Mouse (Mus musculus) midbrain, embryonic 11.5 days (tissue): Measurements from ENCODE around the gene P2ry14. TPM values are rescaled to one million over a fixed set of nuclear protein-coding genes. Genes with fewer than 3 reads are reported as not detected.
A peak's percentile ranks its signal among the peaks of the same experiment; 100 is the strongest.
"Not testable (repeated sequence)": the region's sequence is repeated elsewhere in the genome, so short reads cannot be mapped to it uniquely, and the experiment has no call there.

ENCODE experiments used
- ATAC-seq: fragments of 200-750 bp; cut with Nextera tagmentation; 2 replicates; pipeline ENCODE4 v1.8.0; 2017; ENCODE audit warnings: moderate TSS enrichment, moderate library complexity; ENCODE audit not compliant: low FRiP score
- DNase-seq: peaks from one replicate; pipeline ENCODE4 v3.0.0; 2015; ENCODE audit warnings: low spot score; ENCODE audit errors: missing footprints
- H3K27ac ChIP-seq: fragments of 300-500 bp; sonication (generic); 2 replicates; pipeline ENCODE4 v1.5.1; 2014; ENCODE audit warnings: low read depth, low read length
- H3K27me3 ChIP-seq: fragments of 300-500 bp; sonication (generic); 2 replicates; pipeline ENCODE4 v1.6.1; 2014; ENCODE audit warnings: mild to moderate bottlenecking, low read length, moderate library complexity, mixed read lengths; ENCODE audit not compliant: control insufficient read depth, insufficient read depth
- H3K36me3 ChIP-seq: fragments of 300-500 bp; sonication (generic); 2 replicates; pipeline ENCODE4 v1.6.1; 2014; ENCODE audit warnings: mild to moderate bottlenecking, low read length, moderate library complexity, mixed read lengths; ENCODE audit not compliant: control insufficient read depth, insufficient read depth
- H3K4me1 ChIP-seq: fragments of 300-500 bp; sonication (generic); 2 replicates; pipeline ENCODE4 v1.6.1; 2014; ENCODE audit warnings: low read length; ENCODE audit not compliant: control insufficient read depth, insufficient read depth
- H3K4me2 ChIP-seq: fragments of 300-500 bp; sonication (generic); 2 replicates; pipeline ENCODE4 v1.6.1; 2014; ENCODE audit warnings: mild to moderate bottlenecking, moderate library complexity
- H3K4me3 ChIP-seq: fragments of 300-500 bp; sonication (generic); 2 replicates; pipeline ENCODE4 v1.5.1; 2014; ENCODE audit warnings: low read depth, low read length
- H3K9ac ChIP-seq: fragments of 300-500 bp; sonication (generic); 2 replicates; pipeline ENCODE4 v1.6.1; 2014; ENCODE audit warnings: low read length
- H3K9me3 ChIP-seq: fragments of 300-500 bp; sonication (generic); 2 replicates; pipeline ENCODE4 v1.6.1; 2016; ENCODE audit warnings: low read length; ENCODE audit not compliant: control insufficient read depth
- WGBS: fragments of 180-500 bp; shearing (Covaris S2); extraction: QIAGEN DNeasy Blood & Tissue Kit; methylation state at CpG from one replicate; pipeline ENCODE4 v1.1.7; 2014; 5-methylcytosine and 5-hydroxymethylcytosine counted together
- polyA plus RNA-seq: library from polyadenylated mRNA; unstranded; fragments of >200 nt; fragmentation: Nextera tagmentation; extraction: Ambion mirVana; gene quantifications from 2 replicates; pipeline ENCODE4 v1.2.1, GENCODE M21; 2014

Gene P2ry14
- polyA plus RNA-seq, 1 experiment from 2014 or later, result 1.4 TPM

- no peak overlapping the region for H3K4me2 ChIP-seq
- H3K9me3 ChIP-seq, result no peaks in the 10 kb centered on the region
- H3K27ac ChIP-seq, result no peak overlapping the region
- no peaks in the 10 kb centered on the region for H3K36me3 ChIP-seq
- H3K4me1 ChIP-seq, result 0 out of 2 replicates have a peak, but pooled peaks cover 2% of the 10 kb centered on the region
- no peak overlapping the region for H3K4me3 ChIP-seq
- DNase-seq, result peak; percentile 59
- no peak for ATAC-seq
- H3K27me3 ChIP-seq, result no peaks in the 10 kb centered on the region
- no peak overlapping the region for H3K9ac ChIP-seq
- 73% methylated on average over 5 of the region's 5 CpGs for WGBS
Measured at GRCm38 (mm10) chr3:59125022-59125421, 28.4 kb downstream of the P2ry14 start.

GRCm38 (mm10) chr3:59121780-59122449, 31.5 kb downstream of the P2ry14 start:
- Histone ChIP-seq H3K27ac (no peak overlapping the region), H3K4me1 (0 out of 2 replicates have a peak, but pooled peaks cover 2% of the 10 kb centered on the region), H3K27me3 (no peaks in the 10 kb centered on the region), H3K9me3 (no peaks in the 10 kb centered on the region), H3K4me2 (no peak overlapping the region), H3K9ac (no peak overlapping the region), H3K4me3 (no peak overlapping the region), H3K36me3 (no peaks in the 10 kb centered on the region)
- DNase-seq, result peak; percentile 81
- 65% methylated on average over 7 of the region's 7 CpGs for WGBS
- ATAC-seq, result peak; percentile 16; the same call in 1 of the 2 replicates

GRCm38 (mm10) chr3:59121067-59121730, 32.2 kb downstream of the P2ry14 start:
- H3K9ac ChIP-seq, result no peak overlapping the region
- H3K27ac ChIP-seq, result no peak overlapping the region
- H3K4me2 ChIP-seq, result no peak overlapping the region
- DNase-seq (peak; percentile 85), ATAC-seq (peak; percentile 43)
- H3K4me3 ChIP-seq, result no peak overlapping the region
- no peaks in the 10 kb centered on the region for H3K9me3 ChIP-seq
- H3K36me3 ChIP-seq, result no peaks in the 10 kb centered on the region
- no peaks in the 10 kb centered on the region for H3K27me3 ChIP-seq
- WGBS, result 30% methylated on average over 7 of the region's 7 CpGs
- 0 out of 2 replicates have a peak, but pooled peaks cover 2% of the 10 kb centered on the region for H3K4me1 ChIP-seq

GRCm38 (mm10) chr3:59113973-59114517, 39.4 kb downstream of the P2ry14 start:
- Histone ChIP-seq H3K4me3 (no peak overlapping the region), H3K4me2 (no peak overlapping the region), H3K4me1 (no peaks in the 10 kb centered on the region), H3K27me3 (no peaks in the 10 kb centered on the region), H3K27ac (no peak overlapping the region), H3K36me3 (no peaks in the 10 kb centered on the region), H3K9ac (no peak overlapping the region), H3K9me3 (no peaks in the 10 kb centered on the region)
- DNase-seq, result peak; percentile 28
- 87% methylated on average over 8 of the region's 8 CpGs for WGBS
- ATAC-seq, result no peak

- DNase-seq, H3K9me3 ChIP-seq, H3K4me2 ChIP-seq, H3K27ac ChIP-seq, H3K9ac ChIP-seq, H3K27me3 ChIP-seq, H3K36me3 ChIP-seq, ATAC-seq, H3K4me1 ChIP-seq, H3K4me3 ChIP-seq: not testable (repeated sequence)
- WGBS, result 93% methylated on average over 4 of the region's 4 CpGs
Measured at GRCm38 (mm10) chr3:59113291-59113690, 40.1 kb downstream of the P2ry14 start.

GRCm38 (mm10) chr3:59111944-59112343, 41.5 kb downstream of the P2ry14 start:
- Histone ChIP-seq H3K27ac (no peak overlapping the region), H3K9ac (no peak overlapping the region), H3K9me3 (no peaks in the 10 kb centered on the region), H3K4me1 (no peaks in the 10 kb centered on the region), H3K27me3 (no peaks in the 10 kb centered on the region), H3K36me3 (no peaks in the 10 kb centered on the region), H3K4me3 (no peak overlapping the region), H3K4me2 (no peak overlapping the region)
- ATAC-seq, result no peak
- 88% methylated on average over 3 of the region's 3 CpGs for WGBS
- peak; percentile 2 for DNase-seq

GRCm38 (mm10) chr3:59109834-59110233, 43.6 kb downstream of the P2ry14 start:
- H3K36me3 ChIP-seq, ATAC-seq, H3K4me2 ChIP-seq, H3K4me3 ChIP-seq, H3K27ac ChIP-seq, H3K9ac ChIP-seq, H3K9me3 ChIP-seq, H3K27me3 ChIP-seq, H3K4me1 ChIP-seq: not testable (repeated sequence)
- WGBS, result 92% methylated on average over 3 of the region's 3 CpGs
- peak; percentile 10 for DNase-seq

GRCm38 (mm10) chr3:59107439-59107838, 46.0 kb downstream of the P2ry14 start:
- H3K9me3 ChIP-seq, result no peaks in the 10 kb centered on the region
- H3K27ac ChIP-seq, result no peak overlapping the region
- no peak for DNase-seq
- no peak for ATAC-seq
- no peaks in the 10 kb centered on the region for H3K27me3 ChIP-seq
- H3K9ac ChIP-seq, result no peak overlapping the region
- H3K4me2 ChIP-seq, result no peak overlapping the region
- H3K4me1 ChIP-seq, result no peaks in the 10 kb centered on the region
- H3K4me3 ChIP-seq, result no peak overlapping the region
- H3K36me3 ChIP-seq, result no peaks in the 10 kb centered on the region
- 94% methylated on average over 4 of the region's 4 CpGs for WGBS

GRCm38 (mm10) chr3:59104462-59104861, 49.0 kb downstream of the P2ry14 start:
- no peak overlapping the region for H3K4me2 ChIP-seq
- no peaks in the 10 kb centered on the region for H3K36me3 ChIP-seq
- no peak for ATAC-seq
- no peaks in the 10 kb centered on the region for H3K27me3 ChIP-seq
- no peaks in the 10 kb centered on the region for H3K9me3 ChIP-seq
- H3K27ac ChIP-seq, result no peak overlapping the region
- no peaks in the 10 kb centered on the region for H3K4me1 ChIP-seq
- no peak for DNase-seq
- 86% methylated on average over 4 of the region's 4 CpGs for WGBS
- H3K4me3 ChIP-seq, result no peak overlapping the region
- H3K9ac ChIP-seq, result no peak overlapping the region
